Mouse (Mus musculus) G1E (cell line): Measurements from ENCODE around the gene Skint7.
"Not testable (repeated sequence)": the region's sequence is repeated elsewhere in the genome, so short reads cannot be mapped to it uniquely, and the experiment has no call there.

ENCODE experiments used
- CTCF ChIP-seq: IDR thresholded peaks from 2 replicates; pipeline ENCODE4 v1.5.1; 2012; ENCODE audit warnings: low read depth, low read length, inconsistent platforms, mixed read lengths
- TAL1 ChIP-seq: conservative IDR thresholded peaks from 2 replicates; pipeline ENCODE4 v1.6.1; 2012; ENCODE audit warnings: low read depth, low read length, inconsistent platforms, mixed read lengths

GRCm38 (mm10) chr4:111963241-111963640, 9.5 kb upstream of the Skint7 start:
- TF ChIP-seq CTCF, TAL1: not testable (repeated sequence)
